Mouse (Mus musculus): Measurements from ENCODE around the gene Ube2q1. TPM values are rescaled to one million over a fixed set of nuclear protein-coding genes. Genes with fewer than 3 reads are reported as not detected.
"Not testable (repeated sequence)": the region's sequence is repeated elsewhere in the genome, so short reads cannot be mapped to it uniquely, and the experiment has no call there.

The Ube2q1 gene
- polyA plus RNA-seq, 1 experiment from 2014 or later: 16.7 TPM

- DNase-seq (ENCODE audit: low spot score): no peak
Measured at GRCm38 (mm10) chr3:89786275-89786674, 12.9 kb downstream of the Ube2q1 start.

GRCm38 (mm10) chr3:89788680-89789352 is 15.4 kb downstream of the Ube2q1 start:
- no peak for DNase-seq (ENCODE audit: low spot score)

- no peak for DNase-seq (ENCODE audit: low spot score)
Measured at GRCm38 (mm10) chr3:89794616-89795015, 21.2 kb downstream of the Ube2q1 start.

GRCm38 (mm10) chr3:89795746-89796145 is 22.3 kb downstream of the Ube2q1 start:
- no peak for DNase-seq (ENCODE audit: low spot score)

GRCm38 (mm10) chr3:89796358-89796757 is 22.9 kb downstream of the Ube2q1 start:
- no peak for DNase-seq (ENCODE audit: low spot score)

- no peak for DNase-seq (ENCODE audit: low spot score)
Measured at GRCm38 (mm10) chr3:89798518-89798917, 25.1 kb downstream of the Ube2q1 start.

- no peak for DNase-seq (ENCODE audit: low spot score)
Measured at GRCm38 (mm10) chr3:89799476-89799875, 26.1 kb downstream of the Ube2q1 start.

GRCm38 (mm10) chr3:89800078-89800477 is 26.7 kb downstream of the Ube2q1 start:
- DNase-seq (ENCODE audit: low spot score): not testable (repeated sequence)

GRCm38 (mm10) chr3:89800774-89801506 is 27.5 kb downstream of the Ube2q1 start:
- no peak for DNase-seq (ENCODE audit: low spot score)

- DNase-seq (ENCODE audit: low spot score): no peak
Measured at GRCm38 (mm10) chr3:89801507-89801847, 28.1 kb downstream of the Ube2q1 start.

GRCm38 (mm10) chr3:89802876-89803275 is 29.5 kb downstream of the Ube2q1 start:
- DNase-seq (ENCODE audit: low spot score): no peak

- DNase-seq (ENCODE audit: low spot score): no peak
Measured at GRCm38 (mm10) chr3:89805179-89805578, 31.8 kb downstream of the Ube2q1 start.

GRCm38 (mm10) chr3:89806751-89807150 is 33.3 kb downstream of the Ube2q1 start:
- DNase-seq (ENCODE audit: low spot score): no peak

GRCm38 (mm10) chr3:89807171-89807570 is 33.8 kb downstream of the Ube2q1 start:
- no peak for DNase-seq (ENCODE audit: low spot score)

GRCm38 (mm10) chr3:89807881-89808280 is 34.5 kb downstream of the Ube2q1 start:
- DNase-seq (ENCODE audit: low spot score): no peak

- DNase-seq (ENCODE audit: low spot score): no peak
Measured at GRCm38 (mm10) chr3:89808638-89809037, 35.2 kb downstream of the Ube2q1 start.

- DNase-seq (ENCODE audit: low spot score): no peak
Measured at GRCm38 (mm10) chr3:89810841-89811240, 37.4 kb downstream of the Ube2q1 start.

GRCm38 (mm10) chr3:89812166-89812565 is 38.8 kb downstream of the Ube2q1 start:
- no peak for DNase-seq (ENCODE audit: low spot score)

GRCm38 (mm10) chr3:89814051-89814450 is 40.6 kb downstream of the Ube2q1 start:
- no peak for DNase-seq (ENCODE audit: low spot score)

- peak; percentile 32 for DNase-seq (ENCODE audit: low spot score)
Measured at GRCm38 (mm10) chr3:89817056-89817455, 43.6 kb downstream of the Ube2q1 start.

- no peak for DNase-seq (ENCODE audit: low spot score)
Measured at GRCm38 (mm10) chr3:89818605-89819004, 45.2 kb downstream of the Ube2q1 start.

- DNase-seq (ENCODE audit: low spot score): peak; percentile 42
Measured at GRCm38 (mm10) chr3:89819897-89820296, 46.5 kb downstream of the Ube2q1 start.

All from thymus, postnatal 0 days (tissue).